Mouse (Mus musculus) neural tube, embryonic 12.5 days (tissue): ENCODE results near the gene Rpl36. TPM values are rescaled to one million over a fixed set of nuclear protein-coding genes. Genes with fewer than 3 reads are reported as not detected.
"Not testable (repeated sequence)": the region's sequence is repeated elsewhere in the genome, so short reads cannot be mapped to it uniquely, and the experiment has no call there.

ENCODE experiments used
- ATAC-seq: fragments of 200-750 bp; cut with Nextera tagmentation; 2 replicates; pipeline ENCODE4 v1.8.0; 2017; ENCODE audit warnings: low read depth, mild to moderate bottlenecking, moderate TSS enrichment, moderate library complexity; ENCODE audit not compliant: low FRiP score
- H3K27ac ChIP-seq: fragments of 300-500 bp; sonication (generic); 2 replicates; pipeline ENCODE4 v1.5.1; 2016
- H3K27me3 ChIP-seq: fragments of 300-500 bp; sonication (generic); replicated peaks from 2 replicates; pipeline ENCODE4 v1.6.1; 2016; ENCODE audit warnings: mild to moderate bottlenecking
- H3K36me3 ChIP-seq: fragments of 300-500 bp; sonication (generic); 2 replicates; pipeline ENCODE4 v1.6.1; 2016; ENCODE audit warnings: mild to moderate bottlenecking
- H3K4me1 ChIP-seq: fragments of 300-500 bp; sonication (generic); 2 replicates; pipeline ENCODE4 v1.6.1; 2016
- H3K4me2 ChIP-seq: fragments of 300-500 bp; sonication (generic); replicated peaks from 2 replicates; pipeline ENCODE4 v1.6.1; 2016; ENCODE audit warnings: mild to moderate bottlenecking
- H3K4me3 ChIP-seq: fragments of 300-500 bp; sonication (generic); 2 replicates; pipeline ENCODE4 v1.5.1; 2016
- H3K9ac ChIP-seq: fragments of 300-500 bp; sonication (generic); 2 replicates; pipeline ENCODE4 v1.6.1; 2016; ENCODE audit warnings: mild to moderate bottlenecking
- H3K9me3 ChIP-seq: fragments of 300-500 bp; sonication (generic); 2 replicates; pipeline ENCODE4 v1.6.1; 2016; ENCODE audit warnings: mild to moderate bottlenecking
- WGBS: fragments of 180-500 bp; shearing (Covaris S2); methylation state at CpG from one replicate; pipeline ENCODE4 v1.1.7; 2016; 5-methylcytosine and 5-hydroxymethylcytosine counted together
- polyA plus RNA-seq: library from polyadenylated mRNA; unstranded; fragments of >200 nt; fragmentation: Nextera tagmentation; extraction: Ambion mirVana; gene quantifications from 2 replicates; pipeline ENCODE4 v1.2.1, GENCODE M21; 2016

Rpl36 gene
- polyA plus RNA-seq, 1 experiment from 2014 or later = 1,201 TPM

GRCm38 (mm10) chr17:56611861-56612564, 1.2 kb upstream of the Rpl36 start:
- Histone ChIP-seq H3K4me2 (peak overlapping the region; percentile 16; the same call in 1 of the 2 replicates), H3K9me3 (no peaks in the 10 kb centered on the region), H3K4me3 (no peak overlapping the region), H3K9ac (no peak overlapping the region), H3K27me3 (no peaks in the 10 kb centered on the region), H3K27ac (no peak overlapping the region; the same call in 1 of the 2 replicates), H3K4me1 (peaks cover 32% of the 10 kb centered on the region), H3K36me3 (peaks cover 34% of the 10 kb centered on the region)
- ATAC-seq = no peak
- 15% methylated on average over 14 of the region's 14 CpGs for WGBS

GRCm38 (mm10) chr17:56612565-56612939, 664 bp upstream of the Rpl36 start:
- not testable (repeated sequence) for H3K4me2 ChIP-seq, H3K9me3 ChIP-seq, H3K27ac ChIP-seq, H3K27me3 ChIP-seq, ATAC-seq, H3K4me3 ChIP-seq, H3K9ac ChIP-seq
- WGBS = 80% methylated on average over 10 of the region's 10 CpGs
- Histone ChIP-seq H3K4me1 (peaks cover 32% of the 10 kb centered on the region), H3K36me3 (peaks cover 36% of the 10 kb centered on the region)

GRCm38 (mm10) chr17:56613893-56614292, 677 bp downstream of the Rpl36 start:
- under 1% methylated on average over 26 of the region's 26 CpGs for whole genome bisulfite sequencing
- H3K27me3 ChIP-seq, H3K27ac ChIP-seq, H3K9me3 ChIP-seq, ATAC-seq: not testable (repeated sequence)
- peaks cover 25% of the 10 kb centered on the region for H3K4me1 ChIP-seq
- peak overlapping the region; percentile 75 for H3K4me3 ChIP-seq
- H3K9ac ChIP-seq = peak overlapping the region; percentile 90
- peaks cover 47% of the 10 kb centered on the region for H3K36me3 ChIP-seq
- peak overlapping the region; percentile 95 for H3K4me2 ChIP-seq

- 33% methylated on average over 14 of the region's 14 CpGs for WGBS
Observed at GRCm38 (mm10) chr17:56614391-56615135, 1.3 kb downstream of the Rpl36 start.

GRCm38 (mm10) chr17:56615136-56615784, 2.0 kb downstream of the Rpl36 start:
- Histone ChIP-seq H3K9ac (peak overlapping the region; percentile 90), H3K27ac (no peak overlapping the region), H3K27me3 (no peaks in the 10 kb centered on the region), H3K36me3 (peaks cover 61% of the 10 kb centered on the region), H3K9me3 (no peaks in the 10 kb centered on the region), H3K4me1 (peaks cover 20% of the 10 kb centered on the region), H3K4me2 (peak overlapping the region; percentile 95), H3K4me3 (no peak overlapping the region; the same call in 1 of the 2 replicates)
- WGBS = 90% methylated on average over 11 of the region's 11 CpGs
- ATAC-seq = no peak

More at GRCm38 (mm10) chr17:56614391-56615135, 1.3 kb downstream of the Rpl36 start:
- H3K27me3 ChIP-seq = no peaks in the 10 kb centered on the region
- no peak for ATAC-seq
- H3K27ac ChIP-seq = no peak overlapping the region
- H3K4me3 ChIP-seq = peak overlapping the region; percentile 75
- peaks cover 23% of the 10 kb centered on the region for H3K4me1 ChIP-seq
- H3K36me3 ChIP-seq = peaks cover 54% of the 10 kb centered on the region
- H3K4me2 ChIP-seq = peak overlapping the region; percentile 95
- H3K9ac ChIP-seq = peak overlapping the region; percentile 90
- H3K9me3 ChIP-seq = no peaks in the 10 kb centered on the region

GRCm38 (mm10) chr17:56615792-56616191, 2.6 kb downstream of the Rpl36 start:
- H3K4me1 ChIP-seq = peaks cover 15% of the 10 kb centered on the region
- peaks cover 66% of the 10 kb centered on the region for H3K36me3 ChIP-seq
- no peak overlapping the region for H3K9ac ChIP-seq
- H3K4me3 ChIP-seq = no peak overlapping the region
- no peaks in the 10 kb centered on the region for H3K9me3 ChIP-seq
- no peak overlapping the region for H3K27ac ChIP-seq
- no peak overlapping the region for H3K4me2 ChIP-seq
- 89% methylated on average over 4 of the region's 4 CpGs for WGBS
- H3K27me3 ChIP-seq = no peaks in the 10 kb centered on the region
- ATAC-seq = no peak

- H3K27ac ChIP-seq = no peak overlapping the region
- peaks cover 74% of the 10 kb centered on the region for H3K36me3 ChIP-seq
- no peak overlapping the region for H3K9ac ChIP-seq
- ATAC-seq = no peak
- H3K4me1 ChIP-seq = peaks cover 15% of the 10 kb centered on the region
- no peak overlapping the region for H3K4me3 ChIP-seq
- no peaks in the 10 kb centered on the region for H3K27me3 ChIP-seq
- no peaks in the 10 kb centered on the region for H3K9me3 ChIP-seq
- WGBS = 89% methylated on average over 3 of the region's 3 CpGs
- no peak overlapping the region for H3K4me2 ChIP-seq
Observed at GRCm38 (mm10) chr17:56616725-56617124, 3.5 kb downstream of the Rpl36 start.

GRCm38 (mm10) chr17:56617628-56618027, 4.4 kb downstream of the Rpl36 start:
- WGBS = 94% methylated on average over 8 of the region's 8 CpGs
- H3K27me3 ChIP-seq = no peaks in the 10 kb centered on the region
- H3K4me1 ChIP-seq = peaks cover 15% of the 10 kb centered on the region
- peaks cover 83% of the 10 kb centered on the region for H3K36me3 ChIP-seq
- H3K9ac ChIP-seq = no peak overlapping the region
- no peak overlapping the region for H3K4me2 ChIP-seq
- H3K27ac ChIP-seq = no peak overlapping the region
- ATAC-seq = no peak
- H3K9me3 ChIP-seq = no peaks in the 10 kb centered on the region
- H3K4me3 ChIP-seq = no peak overlapping the region

- H3K4me1 ChIP-seq = peaks cover 23% of the 10 kb centered on the region
- H3K9ac ChIP-seq = no peak overlapping the region
- no peaks in the 10 kb centered on the region for H3K27me3 ChIP-seq
- no peaks in the 10 kb centered on the region for H3K9me3 ChIP-seq
- no peak for ATAC-seq
- H3K4me2 ChIP-seq = peak overlapping the region; percentile 95
- no peak overlapping the region for H3K27ac ChIP-seq
- WGBS = 88% methylated on average over 3 of the region's 3 CpGs
- H3K36me3 ChIP-seq = peaks cover 28% of the 10 kb centered on the region
- H3K4me3 ChIP-seq = no peak overlapping the region
Observed at GRCm38 (mm10) chr17:56625495-56625894, 12.3 kb downstream of the Rpl36 start.

GRCm38 (mm10) chr17:56626260-56626659, 13.0 kb downstream of the Rpl36 start:
- Histone ChIP-seq H3K27ac (no peak overlapping the region), H3K36me3 (peaks cover 22% of the 10 kb centered on the region), H3K27me3 (no peaks in the 10 kb centered on the region), H3K9me3 (no peaks in the 10 kb centered on the region), H3K4me3 (peak overlapping the region; percentile 98), H3K4me2 (peak overlapping the region; percentile 95), H3K4me1 (peaks cover 23% of the 10 kb centered on the region), H3K9ac (peak overlapping the region; percentile 84)
- no peak; the same call in 1 of the 2 replicates for ATAC-seq
- WGBS = 1% methylated on average over 32 of the region's 32 CpGs

GRCm38 (mm10) chr17:56626754-56627470, 13.7 kb downstream of the Rpl36 start, which contains the start of gene Lonp1:
TSS of gene Lonp1 (minus strand) at chr17:56626887.
- Histone ChIP-seq H3K27me3 (no peaks in the 10 kb centered on the region), H3K4me2 (peak within 1 kb of the TSS; percentile 95), H3K36me3 (peaks cover 16% of the 10 kb centered on the region), H3K9me3 (no peaks in the 10 kb centered on the region), H3K27ac (no peak within 1 kb of the TSS), H3K9ac (peak within 1 kb of the TSS; percentile 84), H3K4me3 (peak within 1 kb of the TSS; percentile 98), H3K4me1 (peaks cover 23% of the 10 kb centered on the region)
- peak; percentile 92 for ATAC-seq
- under 1% methylated on average over 51 of the region's 51 CpGs for WGBS
